Mouse (Mus musculus): ENCODE measurements around the gene Rag1.
A peak's percentile ranks its signal among the peaks of the same experiment; 100 is the strongest.

The Rag1 gene

DNA sequence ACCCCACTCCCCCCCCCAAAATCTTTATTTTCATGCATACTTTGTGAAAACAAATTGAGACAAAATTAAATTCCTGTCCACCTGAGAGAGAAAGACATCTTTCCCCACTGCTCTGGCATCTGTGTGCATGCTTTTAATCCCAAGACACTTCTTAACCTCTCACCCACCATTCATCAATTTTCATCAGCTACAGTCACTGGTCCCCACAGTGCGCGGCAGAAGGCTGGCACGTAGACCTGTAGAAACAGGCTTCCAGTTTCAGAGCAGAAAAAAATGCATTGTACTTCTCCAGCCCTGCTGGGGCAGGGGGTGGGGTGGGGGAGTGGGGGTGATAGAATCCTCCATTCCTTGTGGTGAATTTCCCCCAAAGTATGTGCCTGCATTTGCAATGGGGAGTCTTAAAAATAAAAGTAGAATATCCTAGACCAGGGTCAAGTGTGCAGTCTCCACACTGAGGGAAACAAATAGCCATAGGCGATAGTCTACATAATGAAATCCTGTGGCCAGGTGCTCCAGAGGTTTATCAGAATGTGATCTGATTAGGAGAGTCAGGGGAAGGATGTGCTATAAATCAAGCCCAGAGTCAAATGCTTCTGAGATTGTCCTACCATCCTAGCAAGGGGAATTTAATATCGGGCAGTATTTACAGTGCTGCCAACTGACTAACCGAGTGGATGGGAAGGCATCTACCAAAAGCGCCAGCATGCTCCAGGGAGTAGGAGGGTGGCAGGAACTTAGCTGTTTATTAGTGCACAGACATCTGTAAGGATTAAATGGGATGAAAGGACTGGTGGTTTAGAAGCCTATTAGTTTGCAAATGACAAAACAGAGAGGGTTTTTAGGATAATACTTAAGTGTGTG is 10.1 kb downstream of the Rag1 start:
- no peak for DNase-seq (ENCODE audit: low spot score)

GRCm38 (mm10) chr2:101628297-101629236 is 20.7 kb downstream of the Rag1 start:
- peak; percentile 70 for DNase-seq (ENCODE audit: low spot score)

GRCm38 (mm10) chr2:101627227-101627626 is 22.1 kb downstream of the Rag1 start:
- no peak for DNase-seq (ENCODE audit: low spot score)

GRCm38 (mm10) chr2:101624526-101624925 is 24.8 kb downstream of the Rag1 start, which contains the start of gene Rag2:
TSS of gene Rag2 (plus strand) at chr2:101624718.
- no peak for DNase-seq (ENCODE audit: low spot score)

- no peak for DNase-seq (ENCODE audit: low spot score)
Observed at GRCm38 (mm10) chr2:101624011-101624410, 25.3 kb downstream of the Rag1 start.

DNA sequence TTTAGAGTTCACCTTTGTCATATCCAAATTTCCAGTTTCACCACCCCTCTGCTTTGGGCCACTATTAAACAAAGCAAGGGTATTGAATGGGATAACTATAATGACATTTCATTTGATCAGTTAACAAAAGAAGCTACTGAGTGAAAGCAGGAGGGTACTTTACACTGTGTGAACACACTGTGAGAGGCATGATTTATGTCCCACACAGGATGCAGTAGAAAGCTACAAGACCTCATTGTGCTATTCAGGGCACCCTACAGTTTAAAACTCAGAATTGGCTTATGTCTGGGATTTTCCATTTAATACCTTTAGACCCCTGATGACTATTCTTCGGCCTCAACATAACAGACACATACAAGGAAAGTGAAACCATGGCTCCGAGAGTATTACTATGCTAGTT is 26.3 kb downstream of the Rag1 start:
- no peak for DNase-seq (ENCODE audit: low spot score)

DNA sequence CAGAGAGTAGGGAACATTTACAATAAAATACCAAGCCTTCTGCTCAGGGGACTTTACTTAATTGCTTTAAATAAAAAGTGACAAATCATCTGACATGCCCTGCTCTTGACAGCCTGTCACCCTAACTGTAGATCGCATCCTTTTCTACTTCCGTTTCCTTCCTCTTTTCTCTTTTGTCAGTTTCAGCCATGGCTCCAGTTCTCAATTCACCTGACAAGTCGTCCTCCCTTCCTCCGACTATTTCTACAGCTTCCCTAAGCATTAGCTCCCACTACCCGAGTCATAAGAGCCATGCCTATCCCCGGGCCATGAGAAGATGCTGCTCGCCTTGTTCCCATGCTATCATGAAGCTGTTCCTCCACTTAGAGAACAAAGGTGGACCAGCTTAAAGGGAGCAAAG is 27.7 kb downstream of the Rag1 start:
- no peak for DNase-seq (ENCODE audit: low spot score)

DNA sequence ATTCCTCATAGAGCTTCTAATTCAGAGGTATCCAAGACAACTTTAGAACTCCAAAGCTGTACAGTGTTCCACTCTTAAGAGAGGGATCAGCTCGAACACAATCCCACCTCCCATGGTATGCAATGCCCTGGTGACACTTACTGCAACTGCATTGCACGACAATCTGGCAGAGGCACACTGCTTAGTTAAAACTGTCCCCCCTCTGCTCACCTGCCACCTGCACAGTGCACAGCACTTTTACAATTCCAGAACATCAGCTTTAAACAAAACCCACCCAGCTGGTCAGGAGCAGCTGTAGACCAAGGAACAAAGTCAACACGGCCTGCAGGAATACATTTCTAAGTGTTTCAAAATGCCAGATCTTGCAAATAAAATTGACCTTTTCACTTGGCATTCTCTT is 28.4 kb downstream of the Rag1 start:
- DNase-seq (ENCODE audit: low spot score), result no peak

GRCm38 (mm10) chr2:101618373-101618772 is 30.9 kb downstream of the Rag1 start:
- DNase-seq (ENCODE audit: low spot score), result no peak

- DNase-seq (ENCODE audit: low spot score), result no peak
Observed at GRCm38 (mm10) chr2:101615464-101616305, 33.6 kb downstream of the Rag1 start.

DNA sequence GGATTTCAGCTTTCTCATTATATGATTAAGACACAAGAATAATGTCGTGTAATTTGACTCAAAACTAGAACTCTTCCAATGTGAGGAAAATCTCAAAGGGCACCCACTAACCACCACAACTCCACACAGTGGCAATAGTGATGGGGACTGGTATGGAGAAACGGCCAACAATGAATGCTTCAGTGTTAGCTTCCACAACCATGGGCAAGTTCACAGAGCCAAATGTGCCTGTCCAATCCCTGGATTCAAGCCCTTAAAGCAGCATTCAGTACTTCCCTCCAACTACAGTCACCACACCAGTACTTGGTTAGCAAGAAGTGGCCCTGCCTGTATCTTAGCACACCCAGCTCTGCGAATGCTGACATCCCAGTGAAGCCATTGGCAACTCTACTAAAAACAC is 38.4 kb downstream of the Rag1 start:
- no peak for DNase-seq (ENCODE audit: low spot score)

GRCm38 (mm10) chr2:101608232-101608894 is 40.9 kb downstream of the Rag1 start:
- DNase-seq (ENCODE audit: low spot score), result no peak

GRCm38 (mm10) chr2:101603099-101603498 is 46.2 kb downstream of the Rag1 start:
- DNase-seq (ENCODE audit: low spot score), result no peak

DNA sequence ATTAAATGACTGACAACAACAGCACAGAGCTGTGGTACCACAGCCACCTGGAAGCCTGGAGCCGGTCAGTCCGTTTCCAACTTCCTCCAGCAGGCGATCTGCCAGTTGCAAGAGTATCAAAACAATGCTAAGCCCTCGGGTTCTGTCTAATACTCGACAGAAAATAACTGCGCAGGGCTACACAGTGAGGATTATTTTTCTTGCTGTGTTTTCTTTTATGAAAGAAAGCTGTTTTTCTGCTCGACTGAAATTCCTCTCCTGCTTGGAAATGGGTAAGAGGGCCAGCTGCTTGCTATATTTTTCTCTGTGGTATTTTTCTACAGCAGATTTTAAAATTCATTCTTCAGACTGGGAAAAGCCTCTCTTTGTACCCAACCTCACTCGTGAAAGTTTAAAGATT is 48.6 kb downstream of the Rag1 start:
- peak; percentile 38 for DNase-seq (ENCODE audit: low spot score)

GRCm38 (mm10) chr2:101598190-101599181 is 50.8 kb downstream of the Rag1 start:
- DNase-seq (ENCODE audit: low spot score), result no peak

DNA sequence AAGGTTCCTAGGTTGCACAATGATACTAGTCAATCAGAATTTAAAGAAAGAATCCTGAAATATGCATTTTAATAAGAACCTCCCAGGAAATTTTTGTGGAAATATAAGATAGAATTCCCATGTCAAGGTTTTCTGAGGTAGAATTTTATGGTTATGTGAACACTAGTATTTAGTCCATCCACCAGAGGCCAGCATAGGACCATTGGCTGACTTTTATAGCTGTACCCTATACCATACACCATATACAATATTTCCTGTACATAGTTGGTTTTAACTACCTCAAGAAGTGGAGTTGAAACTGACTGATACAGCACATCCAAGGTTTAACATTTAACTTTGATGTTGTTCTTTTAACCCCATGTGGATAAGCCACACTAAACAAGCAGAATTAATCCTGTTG is 52.1 kb downstream of the Rag1 start:
- no peak for DNase-seq (ENCODE audit: low spot score)

- no peak for DNase-seq (ENCODE audit: low spot score)
Observed at GRCm38 (mm10) chr2:101594681-101595080, 54.6 kb downstream of the Rag1 start.

DNA sequence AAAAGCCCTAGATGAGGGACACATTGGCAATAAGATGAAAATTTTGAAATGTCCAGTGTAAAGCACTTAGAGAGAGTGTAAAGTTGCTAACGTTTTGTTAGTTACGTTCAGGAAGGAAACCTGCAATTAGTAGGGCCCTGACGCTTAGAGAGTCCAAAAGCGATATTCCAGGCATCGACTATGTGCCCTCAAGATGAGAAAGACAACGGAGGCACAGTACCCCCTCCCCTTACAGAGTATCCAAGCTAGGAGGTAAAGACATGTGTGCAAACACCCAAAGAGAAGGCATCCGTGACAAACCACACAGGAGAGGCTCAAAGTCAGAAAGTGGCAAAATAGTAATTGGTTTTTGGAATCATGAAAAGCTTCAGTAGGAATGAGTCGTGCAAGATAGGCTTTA is 56.4 kb downstream of the Rag1 start:
- DNase-seq (ENCODE audit: low spot score), result no peak

DNA sequence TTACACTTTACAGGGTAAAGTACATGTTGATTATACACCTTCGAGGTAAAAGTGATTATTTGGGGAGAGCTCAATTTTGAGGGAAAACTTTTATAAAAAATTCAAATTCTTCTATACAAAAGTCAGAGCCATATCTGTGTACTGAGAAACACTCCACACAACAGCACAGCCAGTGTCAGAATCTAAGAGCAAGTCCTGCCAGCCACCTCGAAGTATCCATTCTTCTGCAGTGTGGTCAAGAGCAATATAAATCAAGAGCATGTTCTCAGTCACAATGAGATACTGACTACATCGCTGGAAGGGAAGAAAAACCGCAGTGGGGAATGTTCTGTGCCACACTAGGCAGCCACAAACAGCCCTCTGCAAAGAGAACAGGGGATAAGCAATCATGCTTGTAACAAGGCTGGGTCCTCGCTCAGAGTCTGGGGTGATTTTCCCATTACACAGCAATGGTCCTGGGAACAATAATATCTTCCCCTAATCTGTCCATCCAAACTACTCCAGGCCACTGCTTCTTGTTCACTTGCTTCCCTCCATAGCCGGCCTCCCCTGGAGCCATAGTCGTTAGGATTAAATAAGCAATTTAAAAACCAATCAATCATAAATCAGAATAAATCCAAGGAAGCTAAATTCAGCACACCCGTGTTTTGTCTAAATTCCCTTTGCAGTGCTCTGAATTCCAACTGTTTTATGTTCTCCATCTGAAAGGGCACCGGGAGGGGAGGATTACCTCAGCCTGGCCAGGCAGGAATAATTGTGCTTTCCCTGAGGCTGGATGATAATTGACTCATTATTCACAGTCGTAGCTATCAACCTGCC is 57.1 kb downstream of the Rag1 start:
- no peak for DNase-seq (ENCODE audit: low spot score)
